In genomic region chr15:102240607-102241006, GRCm38 (mm10) we compare ENCODE assay signal across 12 mouse cellular contexts. TPM values are rescaled to one million over a fixed set of nuclear protein-coding genes. Genes with fewer than 3 reads are reported as not detected.
DNase-seq lines count a peak whose midpoint lies in the region; ATAC-seq and TF ChIP-seq lines count a peak whose summit lies in the region.
"Had no signal": no experiment of that assay in that cellular context is flagged by ENCODE, and none has a peak within 500 bp of the region (broad histone marks: within the 10 kb centered on the region; RNA-seq: fewer than 3 reads in every experiment).

No protein-coding gene starts in this region.

- WGBS in lung, adult 2 months, result 58% methylated on average over 4 of the region's 4 CpGs
- WGBS in hindbrain, embryonic 16.5 days, result 94% methylated on average over 4 of the region's 4 CpGs
- 81% methylated on average over 4 of the region's 4 CpGs for WGBS in midbrain, embryonic 13.5 days

- H3K27ac ChIP-seq in gastrocnemius, adult 2 months, result peak overlapping the region; percentile 99
- H3K27ac ChIP-seq in hindbrain, embryonic 16.5 days (ENCODE audit: low read depth, low read length), result no peak overlapping the region
- no peak overlapping the region for H3K27ac ChIP-seq in midbrain, embryonic 13.5 days
- H3K27ac ChIP-seq: midbrain, embryonic 15.5 days had no signal

- H3K9ac ChIP-seq in hindbrain, embryonic 16.5 days (ENCODE audit: low read depth, low read length), result no peak overlapping the region
- H3K9ac ChIP-seq in midbrain, embryonic 13.5 days (replicated peaks), result no peak overlapping the region
- H3K9ac ChIP-seq: midbrain, embryonic 15.5 days had no signal

- TF ChIP-seq POLR2A in lung, adult 2 months (IDR thresholded peaks at IDR 0.05; ENCODE audit: borderline replicate concordance, extremely low read depth, low read depth, low read length), result peak; percentile 20; the same call in 1 of the 2 replicates

- intact Hi-C loops in gastrocnemius, adult 2 months (cut with DNase I), result no loop called here

- 0 out of 2 replicates have a peak, but pooled peaks cover 4% of the 10 kb centered on the region for H3K36me3 ChIP-seq in hindbrain, embryonic 16.5 days (ENCODE audit: control insufficient read depth, insufficient read depth, low read length)
- H3K36me3 ChIP-seq in midbrain, embryonic 13.5 days, result no peaks in the 10 kb centered on the region
- H3K36me3 ChIP-seq: midbrain, embryonic 15.5 days had no signal

- H3K4me3 ChIP-seq in gastrocnemius, adult 2 months, result peak overlapping the region; percentile 29
- H3K4me3 ChIP-seq in lung, adult 2 months (replicated peaks; ENCODE audit: extremely low read depth, low read depth, low read length), result no peak overlapping the region
- no peak overlapping the region for H3K4me3 ChIP-seq in hindbrain, embryonic 16.5 days (ENCODE audit: low read length)
- H3K4me3 ChIP-seq in midbrain, embryonic 13.5 days (replicated peaks), result no peak overlapping the region
- H3K4me3 ChIP-seq: midbrain, embryonic 15.5 days had no signal

- peak; percentile 56 for DNase-seq in gastrocnemius, adult 2 months
- DNase-seq in gastrocnemius, postnatal 10 days, result no peak
- DNase-seq in adrenal gland, postnatal 25 days, result peak; percentile 38
- peak; percentile 55 to 62 for DNase-seq in kidney, adult 8-10 months
- DNase-seq in lung, adult 2 months, result no peak
- DNase-seq in Muller cell, postnatal 12 days (ENCODE audit: inconsistent ontology term), result no peak
- DNase-seq: cerebellum, postnatal 10 days had no signal

- H3K4me1 ChIP-seq in lung, adult 2 months (ENCODE audit: control insufficient read depth, insufficient read depth, low read length), result peaks cover 33% of the 10 kb centered on the region
- peaks cover 19% of the 10 kb centered on the region for H3K4me1 ChIP-seq in hindbrain, embryonic 16.5 days (ENCODE audit: control insufficient read depth, insufficient read depth, low read depth, low read length)
- peaks cover 20% of the 10 kb centered on the region for H3K4me1 ChIP-seq in midbrain, embryonic 13.5 days (replicated peaks)

- H3K27me3 ChIP-seq in hindbrain, embryonic 16.5 days (replicated peaks; ENCODE audit: control insufficient read depth, insufficient read depth, low read length), result peaks cover 16% of the 10 kb centered on the region
- peaks cover 62% of the 10 kb centered on the region for H3K27me3 ChIP-seq in midbrain, embryonic 13.5 days

- H3K9me3 ChIP-seq in hindbrain, embryonic 16.5 days (ENCODE audit: control insufficient read depth, low read length), result no peaks in the 10 kb centered on the region
- H3K9me3 ChIP-seq in midbrain, embryonic 13.5 days, result no peaks in the 10 kb centered on the region
- H3K9me3 ChIP-seq: midbrain, embryonic 15.5 days had no signal

- TF ChIP-seq CTCF in gastrocnemius, adult 2 months (IDR thresholded peaks at IDR 0.05), result no peak
- no peak for TF ChIP-seq CTCF in lung, adult 2 months (IDR thresholded peaks at IDR 0.05; ENCODE audit: insufficient read depth, low read length)

- no peak overlapping the region for H3K4me2 ChIP-seq in hindbrain, embryonic 16.5 days (ENCODE audit: low read length)
- no peak overlapping the region for H3K4me2 ChIP-seq in midbrain, embryonic 13.5 days (replicated peaks)
- H3K4me2 ChIP-seq: midbrain, embryonic 15.5 days had no signal

- no peak for ATAC-seq in hindbrain, embryonic 16.5 days
- no peak for ATAC-seq in midbrain, embryonic 13.5 days
- ATAC-seq: midbrain, embryonic 15.5 days had no signal

RNA-seq across cellular contexts. Expression of gene Itgb7, which starts 8.9 kb away (rescaled TPM):
- total RNA-seq in gastrocnemius, adult 2 months (2021), result 1 to 10 TPM; 1.2 to 1.3 TPM
- total RNA-seq in gastrocnemius, postnatal 10 days (2021), result 1 to 10 TPM in 1 of 2 experiments, under 1 TPM in 1; 0.59 to 1.3 TPM
- 1.5 and 2.0 TPM in 2 replicates for total RNA-seq in adrenal gland, postnatal 25 days (2021)
- 22.0 and 32.4 TPM in 2 replicates for polyA plus RNA-seq in lung, adult 2 months (2012; rRNA removed)
- polyA plus RNA-seq in hindbrain, embryonic 16.5 days (2015; fragmentation: Nextera tagmentation; extraction: Ambion mirVana), result 1.1 and 2.0 TPM in 2 replicates
- 0.71 and 0.82 TPM in 2 replicates for polyA plus RNA-seq in midbrain, embryonic 13.5 days (2015; fragmentation: Nextera tagmentation; extraction: Ambion mirVana)

RNA-seq across cellular contexts. Expression of gene Rarg, which starts 16.7 kb away (rescaled TPM):
- total RNA-seq in gastrocnemius, adult 2 months (2021), result 10 to 100 TPM in 1 of 2 experiments, 1 to 10 TPM in 1; 9.9 to 11.9 TPM
- total RNA-seq in gastrocnemius, postnatal 10 days (2021), result 10 to 100 TPM; 12.4 to 22.2 TPM
- total RNA-seq in adrenal gland, postnatal 25 days (2021), result 21.5 and 25.7 TPM in 2 replicates
- 75.1 and 93.9 TPM in 2 replicates for polyA plus RNA-seq in lung, adult 2 months (2012; rRNA removed)
- polyA plus RNA-seq in hindbrain, embryonic 16.5 days (2015; fragmentation: Nextera tagmentation; extraction: Ambion mirVana), result 5.6 and 7.6 TPM in 2 replicates
- polyA plus RNA-seq in midbrain, embryonic 13.5 days (2015; fragmentation: Nextera tagmentation; extraction: Ambion mirVana), result 2.7 and 3.4 TPM in 2 replicates

RNA-seq across cellular contexts. Expression of gene Gm9918, which starts 29.8 kb away (rescaled TPM):
- total RNA-seq in gastrocnemius, adult 2 months (2021), result not detected
- total RNA-seq in gastrocnemius, postnatal 10 days (2021), result not detected
- total RNA-seq in adrenal gland, postnatal 25 days (2021), result 0.15 TPM in 1 of 2 replicates, not detected in the other
- polyA plus RNA-seq in lung, adult 2 months (2012; rRNA removed), result 0.31 and 0.60 TPM in 2 replicates
- polyA plus RNA-seq in hindbrain, embryonic 16.5 days (2015; fragmentation: Nextera tagmentation; extraction: Ambion mirVana), result 0.06 and 0.14 TPM in 2 replicates
- 0.07 and 0.12 TPM in 2 replicates for polyA plus RNA-seq in midbrain, embryonic 13.5 days (2015; fragmentation: Nextera tagmentation; extraction: Ambion mirVana)
- total RNA-seq: left cerebral cortex, adult 18-20 months had no signal
- polyA plus RNA-seq: C2C12 had no signal

RNA-seq across cellular contexts. Expression of gene Csad, which starts 36.1 kb away (rescaled TPM):
- 1 to 10 TPM; 5.8 to 8.8 TPM for total RNA-seq in gastrocnemius, adult 2 months (2021)
- total RNA-seq in gastrocnemius, postnatal 10 days (2021), result 10 to 100 TPM; 23.9 to 25.5 TPM
- 76.1 and 76.8 TPM in 2 replicates for total RNA-seq in adrenal gland, postnatal 25 days (2021)
- 92.8 and 106 TPM in 2 replicates for polyA plus RNA-seq in lung, adult 2 months (2012; rRNA removed)
- 35.5 and 43.3 TPM in 2 replicates for polyA plus RNA-seq in hindbrain, embryonic 16.5 days (2015; fragmentation: Nextera tagmentation; extraction: Ambion mirVana)
- 37.9 and 40.2 TPM in 2 replicates for polyA plus RNA-seq in midbrain, embryonic 13.5 days (2015; fragmentation: Nextera tagmentation; extraction: Ambion mirVana)

RNA-seq across cellular contexts. Expression of gene Zfp740, which starts 37.6 kb away (rescaled TPM):
- 10 to 100 TPM; 26.8 to 29.6 TPM for total RNA-seq in gastrocnemius, adult 2 months (2021)
- 10 to 100 TPM; 42.8 to 52.6 TPM for total RNA-seq in gastrocnemius, postnatal 10 days (2021)
- 61.4 and 80.4 TPM in 2 replicates for total RNA-seq in adrenal gland, postnatal 25 days (2021)
- 25.8 and 46.6 TPM in 2 replicates for polyA plus RNA-seq in lung, adult 2 months (2012; rRNA removed)
- polyA plus RNA-seq in hindbrain, embryonic 16.5 days (2015; fragmentation: Nextera tagmentation; extraction: Ambion mirVana), result 39.6 and 51.0 TPM in 2 replicates
- polyA plus RNA-seq in midbrain, embryonic 13.5 days (2015; fragmentation: Nextera tagmentation; extraction: Ambion mirVana), result 81.1 and 83.0 TPM in 2 replicates

Comparison
In these comparisons a context has a peak if more than half of its experiments do, and no peak if none do; other contexts are left out.
1. DNase-seq: peak in gastrocnemius, adult 2 months (single experiment), adrenal gland, postnatal 25 days (single experiment) and kidney, adult 8-10 months (2 of 2); none in gastrocnemius, postnatal 10 days (single experiment), lung, adult 2 months (single experiment) and Muller cell, postnatal 12 days (single experiment).